Mouse (Mus musculus) bone marrow macrophage, adult 2 months (primary cell): ENCODE data around the gene Fyb.

Experiments
- CTCF ChIP-seq: IDR thresholded peaks from 2 replicates; pipeline ENCODE4 v1.5.1; 2012; ENCODE audit warnings: low read depth, mild to moderate bottlenecking, low read length, moderate library complexity
- POLR2A ChIP-seq: IDR thresholded peaks from 2 replicates; pipeline ENCODE4 v1.6.1; 2012; ENCODE audit warnings: mild to moderate bottlenecking, low read depth, low read length, borderline replicate concordance

DNA sequence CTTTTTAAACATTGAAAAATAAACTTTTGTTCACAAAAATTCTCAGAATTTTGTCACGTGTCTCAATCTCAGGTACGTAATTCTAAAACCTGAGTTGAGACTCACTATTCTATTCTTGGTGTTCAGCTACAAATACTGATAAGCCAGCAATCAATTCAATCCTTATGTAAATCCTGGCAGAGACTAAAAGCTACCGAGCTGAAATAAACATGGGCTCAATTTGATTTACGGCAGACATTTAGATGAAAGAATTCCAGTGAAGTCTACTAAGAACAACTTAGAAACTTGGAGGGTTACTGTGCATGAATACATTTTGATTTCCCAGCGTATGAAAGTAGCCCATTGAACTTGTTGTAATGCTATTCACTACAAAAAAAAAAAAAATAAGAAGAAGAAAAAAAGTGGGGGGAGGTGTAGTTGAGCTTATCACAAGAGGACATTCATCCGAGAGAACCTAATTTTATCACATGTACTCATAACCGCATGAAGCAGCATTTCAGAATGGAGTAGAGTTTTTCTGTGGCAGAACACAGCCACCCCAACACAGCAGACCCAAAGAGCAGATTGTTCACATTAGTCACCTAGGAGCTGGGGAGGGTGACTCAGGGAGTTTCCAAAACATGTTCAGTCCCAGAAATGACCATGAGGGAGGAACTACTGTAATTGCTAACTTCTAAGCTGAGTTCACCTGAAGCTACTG lies 17.1 kb downstream of the Fyb start:
- TF ChIP-seq POLR2A (no peak), CTCF (no peak)
